Mouse (Mus musculus): Measurements from ENCODE around the gene Tomm34. TPM values are rescaled to one million over a fixed set of nuclear protein-coding genes. Genes with fewer than 3 reads are reported as not detected.

The Tomm34 gene
- polyA plus RNA-seq, 1 experiment from 2014 or later, result 20.5 TPM

DNA sequence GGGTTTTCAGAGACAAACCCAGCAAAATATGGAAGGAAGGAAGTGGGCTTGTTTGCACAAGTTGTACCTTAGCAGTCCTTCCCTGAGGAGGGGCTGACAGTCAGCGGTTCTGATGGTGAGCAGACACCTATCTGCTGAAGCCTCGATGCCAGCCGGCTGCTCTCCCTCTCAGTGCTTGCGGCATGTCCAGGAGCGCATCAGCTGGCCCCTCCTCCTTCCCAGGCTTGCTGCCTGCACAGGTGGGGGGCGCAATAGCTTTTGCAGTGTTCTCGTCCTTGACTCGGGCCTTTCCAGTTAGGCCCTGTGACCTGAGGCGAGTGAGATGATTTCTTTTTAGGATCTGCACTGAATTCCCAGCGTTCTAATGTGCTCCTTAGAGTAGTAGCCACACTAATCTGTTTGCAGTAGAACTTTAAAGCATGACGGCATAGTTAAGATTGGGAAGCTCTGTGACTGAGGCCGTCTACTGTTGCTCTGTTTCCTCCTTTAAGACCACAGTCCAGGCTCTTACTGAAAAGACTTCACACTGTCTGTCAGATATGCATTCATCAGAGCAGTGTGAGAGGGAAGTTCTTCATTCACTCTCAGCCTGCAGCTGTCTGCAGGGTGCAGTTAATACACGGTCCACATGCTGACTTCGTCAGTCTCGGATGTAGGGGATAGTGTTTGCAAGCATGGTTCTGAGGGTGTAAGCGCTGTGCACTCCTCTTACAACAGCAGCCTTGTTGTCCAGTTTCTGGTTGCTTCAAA is 36.3 kb upstream of the Tomm34 start:
- no peaks in the 10 kb centered on the region for H3K4me1 ChIP-seq (replicated peaks; ENCODE audit: control insufficient read depth, insufficient read depth)
- DNase-seq (ENCODE audit: low spot score) (no peak), ATAC-seq (ENCODE audit: low FRiP score, low TSS enrichment) (no peak)

DNA sequence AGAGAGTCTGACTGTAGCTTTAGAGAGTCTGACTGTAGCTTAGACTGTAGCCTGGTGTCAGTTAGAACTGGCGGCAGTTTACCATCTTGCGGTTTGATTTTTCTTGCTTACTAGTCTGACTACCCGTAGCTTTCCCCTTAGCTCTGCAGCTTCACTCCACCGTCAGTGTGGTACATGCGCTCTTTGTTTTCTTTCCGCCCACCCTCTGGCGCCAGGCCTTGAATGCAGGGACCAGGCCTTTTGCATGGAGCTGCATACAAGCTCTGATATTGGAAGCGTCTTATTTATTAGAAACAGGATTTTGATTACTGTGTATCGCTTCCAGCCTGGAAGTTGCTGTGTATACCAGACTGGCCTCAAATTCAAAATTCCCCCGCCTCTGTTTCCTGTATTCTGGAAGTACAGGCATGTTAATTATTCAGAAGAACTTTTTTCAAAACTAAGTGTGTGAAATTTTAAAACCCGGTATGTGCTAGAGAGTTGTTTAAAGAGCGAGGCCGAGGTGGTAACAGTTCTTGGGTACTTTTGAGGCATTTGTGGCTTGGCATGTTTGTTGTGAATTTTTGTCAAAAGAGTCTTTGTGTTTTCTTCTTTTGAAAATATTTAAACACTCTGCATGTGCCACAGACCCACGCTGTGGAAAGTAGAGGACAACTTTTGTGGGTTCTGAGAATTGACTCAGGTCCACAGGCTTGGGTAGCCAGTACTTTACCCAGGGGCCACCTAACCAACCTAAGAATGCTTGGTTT is 35.5 kb upstream of the Tomm34 start:
- no peak for TF ChIP-seq CTCF (IDR thresholded peaks at IDR 0.05; ENCODE audit: low read depth)
- TF ChIP-seq EP300 (optimal IDR thresholded peaks at IDR 0.05), result no peak
- H3K4me1 ChIP-seq (replicated peaks; ENCODE audit: control insufficient read depth, insufficient read depth), result no peaks in the 10 kb centered on the region
- DNase-seq (ENCODE audit: low spot score) (no peak), ATAC-seq (ENCODE audit: low FRiP score, low TSS enrichment) (no peak)
- peaks cover 6% of the 10 kb centered on the region; the same call in 1 of the 2 replicates for H3K36me3 ChIP-seq (ENCODE audit: control insufficient read depth, insufficient read depth, low read length)
- H3K27me3 ChIP-seq (ENCODE audit: control insufficient read depth, insufficient read depth, low read length), result no peaks in the 10 kb centered on the region
- H3K4me2 ChIP-seq (replicated peaks; ENCODE audit: low read depth), result no peak overlapping the region
- no peaks in the 10 kb centered on the region for H3K9me3 ChIP-seq (ENCODE audit: control insufficient read depth, low read length)
- no peak overlapping the region for H3K4me3 ChIP-seq (ENCODE audit: low read depth, low read length)
- H3K9ac ChIP-seq (ENCODE audit: low read length), result no peak overlapping the region
- 85% methylated on average over 14 of the region's 14 CpGs for WGBS
- H3K27ac ChIP-seq (replicated peaks), result no peak overlapping the region

More for the DNA sequence above, 36.3 kb upstream of the Tomm34 start:
- Histone ChIP-seq H3K36me3 (ENCODE audit: control insufficient read depth, insufficient read depth, low read length) (peaks cover 6% of the 10 kb centered on the region; the same call in 1 of the 2 replicates), H3K9me3 (ENCODE audit: control insufficient read depth, low read length) (no peaks in the 10 kb centered on the region), H3K27me3 (ENCODE audit: control insufficient read depth, insufficient read depth, low read length) (no peaks in the 10 kb centered on the region), H3K4me2 (replicated peaks; ENCODE audit: low read depth) (no peak overlapping the region), H3K9ac (ENCODE audit: low read length) (no peak overlapping the region), H3K4me3 (ENCODE audit: low read depth, low read length) (no peak overlapping the region), H3K27ac (replicated peaks) (no peak overlapping the region)
- no peak for TF ChIP-seq CTCF (IDR thresholded peaks at IDR 0.05; ENCODE audit: low read depth)
- TF ChIP-seq EP300 (optimal IDR thresholded peaks at IDR 0.05), result no peak
- WGBS, result 80% methylated on average over 16 of the region's 16 CpGs

DNA sequence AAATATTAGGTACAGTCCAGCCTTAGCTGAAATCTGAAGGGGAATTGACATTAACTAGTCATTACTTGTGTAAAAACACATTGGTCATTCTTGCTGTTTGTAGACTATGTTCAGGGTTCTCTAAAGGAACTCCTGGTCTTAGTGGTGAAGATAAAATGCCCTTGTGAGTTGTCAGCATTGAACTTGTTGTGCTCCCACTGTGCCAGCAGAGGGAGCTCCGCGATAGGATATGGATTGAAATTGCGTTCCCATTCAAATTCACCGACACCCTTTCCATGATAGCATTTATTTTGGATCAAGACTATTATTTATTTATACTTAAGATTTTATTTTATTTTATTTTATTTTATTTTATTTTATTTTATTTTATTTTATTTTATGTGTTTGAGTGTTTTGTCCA is 32.5 kb upstream of the Tomm34 start:
- 28% methylated on average over 4 of the region's 4 CpGs for WGBS
- ATAC-seq (ENCODE audit: low FRiP score, low TSS enrichment) (no peak), DNase-seq (ENCODE audit: low spot score) (peak; percentile 63)
- peak; percentile 91 for TF ChIP-seq CTCF (IDR thresholded peaks at IDR 0.05; ENCODE audit: low read depth)
- no peak for TF ChIP-seq EP300 (optimal IDR thresholded peaks at IDR 0.05)
- no peaks in the 10 kb centered on the region for H3K4me1 ChIP-seq (replicated peaks; ENCODE audit: control insufficient read depth, insufficient read depth)
- H3K9me3 ChIP-seq (ENCODE audit: control insufficient read depth, low read length), result no peaks in the 10 kb centered on the region
- no peak overlapping the region for H3K9ac ChIP-seq (ENCODE audit: low read length)
- no peak overlapping the region for H3K4me2 ChIP-seq (replicated peaks; ENCODE audit: low read depth)
- H3K27ac ChIP-seq (replicated peaks), result no peak overlapping the region
- H3K4me3 ChIP-seq (ENCODE audit: low read depth, low read length), result no peak overlapping the region
- H3K27me3 ChIP-seq (ENCODE audit: control insufficient read depth, insufficient read depth, low read length), result no peaks in the 10 kb centered on the region
- peaks cover 12% of the 10 kb centered on the region for H3K36me3 ChIP-seq (ENCODE audit: control insufficient read depth, insufficient read depth, low read length)

DNA sequence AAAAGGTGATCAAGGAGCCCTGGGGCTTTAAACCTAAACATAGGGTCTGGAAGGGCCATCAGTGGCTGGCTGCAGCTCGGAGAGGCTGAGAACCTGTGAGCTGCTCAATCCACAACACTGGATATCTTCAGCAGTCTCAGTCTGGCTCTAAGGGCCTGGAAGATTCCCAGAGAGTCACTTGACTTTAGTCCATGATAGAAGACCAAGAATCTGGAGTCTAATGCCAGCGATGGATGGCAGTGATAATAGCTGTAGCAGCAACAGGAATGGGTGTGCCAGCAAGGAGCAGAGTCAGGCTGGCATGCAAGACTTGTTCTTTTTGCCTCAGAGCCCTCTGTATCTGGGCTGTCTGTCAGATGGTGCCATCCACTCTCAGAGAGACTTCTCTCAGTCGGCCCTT is 31.4 kb upstream of the Tomm34 start:
- Histone ChIP-seq H3K36me3 (ENCODE audit: control insufficient read depth, insufficient read depth, low read length) (peaks cover 14% of the 10 kb centered on the region), H3K4me2 (replicated peaks; ENCODE audit: low read depth) (no peak overlapping the region), H3K4me3 (ENCODE audit: low read depth, low read length) (no peak overlapping the region), H3K4me1 (replicated peaks; ENCODE audit: control insufficient read depth, insufficient read depth) (no peaks in the 10 kb centered on the region), H3K9me3 (ENCODE audit: control insufficient read depth, low read length) (no peaks in the 10 kb centered on the region), H3K9ac (ENCODE audit: low read length) (no peak overlapping the region), H3K27me3 (ENCODE audit: control insufficient read depth, insufficient read depth, low read length) (no peaks in the 10 kb centered on the region), H3K27ac (replicated peaks) (no peak overlapping the region)
- no peak for ATAC-seq (ENCODE audit: low FRiP score, low TSS enrichment)
- DNase-seq (ENCODE audit: low spot score), result no peak
- 77% methylated on average over 3 of the region's 3 CpGs for WGBS
- TF ChIP-seq CTCF (IDR thresholded peaks at IDR 0.05; ENCODE audit: low read depth) (no peak), EP300 (optimal IDR thresholded peaks at IDR 0.05) (no peak)

DNA sequence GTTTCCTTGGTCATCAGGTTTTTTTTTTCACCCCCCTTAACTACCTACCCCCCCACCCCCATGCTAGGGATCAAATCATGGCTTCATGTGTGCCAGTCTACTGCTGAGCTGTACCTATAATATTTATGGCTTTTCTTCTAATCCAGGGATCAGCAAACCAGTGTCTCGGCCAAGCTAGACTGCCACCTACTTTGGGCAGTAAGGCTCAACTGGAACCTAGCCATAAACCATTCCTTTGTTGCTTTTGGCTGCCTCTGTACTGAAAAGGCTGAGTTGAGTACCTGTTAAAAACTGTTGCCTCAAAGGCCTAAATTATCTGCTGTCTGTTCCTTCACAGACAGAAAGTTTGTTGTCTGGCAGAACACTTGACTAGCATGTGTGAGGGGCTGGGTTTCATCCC is 31.0 kb upstream of the Tomm34 start:
- no peak for TF ChIP-seq EP300 (optimal IDR thresholded peaks at IDR 0.05)
- TF ChIP-seq CTCF (IDR thresholded peaks at IDR 0.05; ENCODE audit: low read depth), result no peak
- H3K27ac ChIP-seq (replicated peaks), result no peak overlapping the region
- no peak for ATAC-seq (ENCODE audit: low FRiP score, low TSS enrichment)
- H3K4me2 ChIP-seq (replicated peaks; ENCODE audit: low read depth), result no peak overlapping the region
- H3K4me1 ChIP-seq (replicated peaks; ENCODE audit: control insufficient read depth, insufficient read depth), result no peaks in the 10 kb centered on the region
- H3K9me3 ChIP-seq (ENCODE audit: control insufficient read depth, low read length), result no peaks in the 10 kb centered on the region
- peaks cover 14% of the 10 kb centered on the region for H3K36me3 ChIP-seq (ENCODE audit: control insufficient read depth, insufficient read depth, low read length)
- no peak overlapping the region for H3K9ac ChIP-seq (ENCODE audit: low read length)
- DNase-seq (ENCODE audit: low spot score), result no peak
- 56% methylated on average over 1 of the region's 1 CpGs for WGBS
- H3K27me3 ChIP-seq (ENCODE audit: control insufficient read depth, insufficient read depth, low read length), result no peaks in the 10 kb centered on the region
- H3K4me3 ChIP-seq (ENCODE audit: low read depth, low read length), result no peak overlapping the region

Measured in stomach, postnatal 0 days (tissue).